Mouse (Mus musculus) layer of hippocampus, adult 11-12 months (tissue): ENCODE results near the gene Acadsb.

ENCODE experiments used
- DNase-seq: peaks from one replicate; pipeline ENCODE4 v3.0.0; 2022; ENCODE audit warnings: low spot score

Gene Acadsb

DNA sequence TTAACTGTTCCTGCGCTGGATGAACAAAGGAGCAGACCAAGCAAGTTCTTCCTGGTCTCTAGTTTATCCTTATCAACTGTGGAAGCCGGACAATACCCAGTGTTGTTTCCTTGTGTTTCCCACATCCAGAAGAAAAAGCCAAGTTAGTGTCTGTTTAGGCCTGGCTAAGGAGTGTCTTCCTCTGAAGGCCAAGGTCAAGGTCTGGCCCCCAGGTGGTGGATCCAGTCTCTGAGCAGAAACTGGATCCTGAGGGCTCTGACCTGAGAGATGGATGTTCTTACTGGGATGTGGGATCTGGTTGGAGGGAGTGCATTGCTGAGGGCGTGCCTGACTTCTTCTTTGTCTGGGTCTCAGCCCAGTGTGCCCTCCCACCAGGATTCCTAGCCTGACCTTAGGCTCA is 55.3 kb downstream of the Acadsb start:
- DNase-seq: no peak

DNA sequence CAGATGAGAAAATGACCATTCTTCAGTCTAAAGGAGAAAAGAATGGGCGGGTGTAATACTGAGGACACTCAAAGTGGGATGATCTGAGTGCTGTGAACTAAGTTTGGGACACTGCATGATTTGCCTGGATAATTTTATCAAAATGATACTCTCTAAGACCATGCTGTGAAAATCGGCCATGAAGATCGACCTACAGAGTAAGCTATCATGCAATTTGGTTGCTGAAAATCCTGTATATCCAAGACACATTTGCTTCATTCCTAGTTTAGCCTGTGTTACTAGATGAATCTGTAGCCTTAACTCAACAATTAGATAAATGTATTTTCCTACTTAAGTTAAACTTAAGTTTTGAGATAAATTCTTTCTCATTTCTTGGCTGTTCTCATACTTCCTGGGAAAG is 56.9 kb downstream of the Acadsb start:
- no peak for DNase-seq

DNA sequence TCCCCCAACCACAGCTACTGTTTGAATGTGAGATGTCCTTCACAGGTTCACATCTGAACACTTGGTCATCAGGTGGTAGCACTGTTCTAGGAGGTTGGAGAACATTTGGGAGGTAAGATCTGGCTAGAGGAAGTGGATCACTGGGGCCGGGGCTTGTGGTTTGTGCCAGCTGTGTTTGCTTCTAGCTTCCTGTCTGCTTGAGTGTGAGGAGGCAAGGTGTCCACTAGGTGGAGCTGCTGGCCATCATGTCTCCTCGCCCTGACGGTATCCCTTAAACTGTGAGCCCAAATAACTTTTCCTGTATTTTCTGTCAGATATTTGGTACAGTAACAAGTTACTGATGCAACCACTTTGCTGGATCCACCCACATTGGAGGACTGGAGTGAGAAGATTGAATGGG is 59.1 kb downstream of the Acadsb start:
- no peak for DNase-seq

DNA sequence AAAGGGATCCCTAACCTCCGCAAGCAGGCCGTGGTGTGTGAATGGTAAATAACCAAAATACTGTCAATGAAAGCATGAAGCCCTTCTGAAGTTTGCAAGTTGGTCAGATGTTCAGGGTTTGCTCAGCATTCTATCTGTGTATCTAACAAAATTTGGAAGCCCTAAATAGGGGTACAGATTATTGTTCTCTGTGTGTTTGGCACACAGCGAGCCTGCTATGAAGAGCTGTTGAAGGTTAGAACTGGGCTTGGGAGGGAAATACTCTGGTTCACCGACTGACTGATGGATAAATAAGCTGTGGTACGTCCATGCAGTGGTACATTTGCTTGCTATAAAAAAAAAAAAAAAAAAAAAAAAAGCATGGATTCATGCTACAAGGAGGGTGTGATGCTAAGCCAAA is 61.1 kb downstream of the Acadsb start:
- no peak for DNase-seq

DNA sequence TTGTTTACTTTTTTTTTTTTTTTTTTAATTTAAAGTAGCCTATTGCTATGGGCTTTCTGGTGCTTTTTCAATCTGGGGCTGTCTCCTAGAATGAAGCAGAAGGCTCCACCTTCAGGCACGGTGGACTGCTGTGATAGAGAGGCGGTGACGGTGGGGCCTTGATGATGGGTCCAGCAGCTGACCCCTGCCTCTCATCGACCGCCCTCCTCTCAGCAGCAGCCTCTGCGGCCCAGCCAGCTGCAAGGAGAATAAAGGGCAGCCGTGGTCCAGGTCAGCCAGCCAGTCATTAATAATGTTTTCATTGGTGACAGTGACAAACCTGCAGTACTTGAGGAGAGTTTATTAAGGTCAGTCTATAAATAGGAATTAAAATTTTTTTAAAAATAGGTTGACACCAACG is 66.7 kb downstream of the Acadsb start:
- no peak for DNase-seq

DNA sequence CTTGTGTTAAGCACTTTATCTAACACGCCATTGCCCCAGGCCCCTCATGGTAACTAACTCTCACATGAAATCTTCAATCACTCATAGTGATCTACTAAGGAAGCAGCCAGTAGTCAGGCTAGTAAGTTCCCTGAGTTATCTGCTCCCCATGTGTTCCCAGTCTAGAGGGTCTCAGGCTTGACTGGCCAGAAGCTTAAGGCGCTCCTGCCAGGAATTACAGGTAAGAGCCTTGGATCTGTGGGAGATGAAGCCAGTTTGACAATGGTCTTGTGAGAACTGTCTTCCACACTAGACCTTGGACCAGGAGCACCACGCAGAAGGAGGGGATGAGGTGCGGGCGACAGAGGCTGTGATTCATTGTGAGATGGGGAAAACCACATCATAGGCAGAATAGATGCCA is 68.0 kb downstream of the Acadsb start:
- DNase-seq: no peak
